Mouse (Mus musculus) liver, embryonic 16.5 days (tissue): ENCODE results near the gene Reep1. TPM values are rescaled to one million over a fixed set of nuclear protein-coding genes. Genes with fewer than 3 reads are reported as not detected.
A peak's percentile ranks its signal among the peaks of the same experiment; 100 is the strongest.

Source experiments
- ATAC-seq: fragments of 200-750 bp; cut with Nextera tagmentation; 2 replicates; pipeline ENCODE4 v1.8.0; 2017; ENCODE audit warnings: low read depth, mild to moderate bottlenecking, moderate number of reproducible peaks, moderate library complexity
- H3K27ac ChIP-seq: fragments of 300-500 bp; sonication (generic); 2 replicates; pipeline ENCODE4 v1.5.1; 2014; ENCODE audit warnings: mild to moderate bottlenecking, low read length
- H3K27me3 ChIP-seq: fragments of 300-500 bp; sonication (generic); 2 replicates; pipeline ENCODE4 v1.6.1; 2014; ENCODE audit warnings: low read depth, low read length, mixed read lengths; ENCODE audit not compliant: control insufficient read depth, insufficient read depth
- H3K36me3 ChIP-seq: fragments of 300-500 bp; sonication (generic); 2 replicates; pipeline ENCODE4 v1.6.1; 2014; ENCODE audit warnings: mild to moderate bottlenecking; ENCODE audit not compliant: control insufficient read depth, insufficient read depth
- H3K4me1 ChIP-seq: fragments of 300-500 bp; sonication (generic); 2 replicates; pipeline ENCODE4 v1.6.1; 2014; ENCODE audit warnings: low read depth, low read length, mixed read lengths; ENCODE audit not compliant: control insufficient read depth
- H3K4me2 ChIP-seq: fragments of 300-500 bp; sonication (generic); 2 replicates; pipeline ENCODE4 v1.6.1; 2014; ENCODE audit warnings: low read depth, low read length, mixed read lengths
- H3K4me3 ChIP-seq: fragments of 300-500 bp; sonication (generic); 2 replicates; pipeline ENCODE4 v1.5.1; 2014; ENCODE audit warnings: low read depth, mild to moderate bottlenecking, low read length
- H3K9ac ChIP-seq: fragments of 300-500 bp; sonication (generic); 2 replicates; pipeline ENCODE4 v1.6.1; 2014; ENCODE audit warnings: low read depth, low read length
- H3K9me3 ChIP-seq: fragments of 300-500 bp; sonication (generic); replicated peaks from 2 replicates; pipeline ENCODE4 v1.6.1; 2016; ENCODE audit warnings: low read length; ENCODE audit not compliant: control insufficient read depth
- WGBS: fragments of 180-500 bp; shearing (Covaris S2); extraction: QIAGEN DNeasy Blood & Tissue Kit; methylation state at CpG from one replicate; pipeline ENCODE4 v1.1.7; 2014; ENCODE audit not compliant: insufficient replicate concordance; 5-methylcytosine and 5-hydroxymethylcytosine counted together
- polyA plus RNA-seq: library from polyadenylated mRNA; unstranded; fragments of >200 nt; fragmentation: Nextera tagmentation; extraction: Ambion mirVana; gene quantifications from 2 replicates; pipeline ENCODE4 v1.2.1, GENCODE M21; 2015

The Reep1 gene
- polyA plus RNA-seq, 1 experiment from 2014 or later = 3.4 TPM

- Histone ChIP-seq H3K4me3 (no peak overlapping the region), H3K9me3 (no peaks in the 10 kb centered on the region), H3K9ac (no peak overlapping the region), H3K36me3 (no peaks in the 10 kb centered on the region), H3K4me2 (no peak overlapping the region), H3K27ac (no peak overlapping the region), H3K27me3 (no peaks in the 10 kb centered on the region), H3K4me1 (no peaks in the 10 kb centered on the region)
- no peak for ATAC-seq
- WGBS = 72% methylated on average over 7 of the region's 7 CpGs
These were observed 19.3 kb downstream of the Reep1 start for GRCm38 (mm10) chr6:71726710-71727109.

DNA sequence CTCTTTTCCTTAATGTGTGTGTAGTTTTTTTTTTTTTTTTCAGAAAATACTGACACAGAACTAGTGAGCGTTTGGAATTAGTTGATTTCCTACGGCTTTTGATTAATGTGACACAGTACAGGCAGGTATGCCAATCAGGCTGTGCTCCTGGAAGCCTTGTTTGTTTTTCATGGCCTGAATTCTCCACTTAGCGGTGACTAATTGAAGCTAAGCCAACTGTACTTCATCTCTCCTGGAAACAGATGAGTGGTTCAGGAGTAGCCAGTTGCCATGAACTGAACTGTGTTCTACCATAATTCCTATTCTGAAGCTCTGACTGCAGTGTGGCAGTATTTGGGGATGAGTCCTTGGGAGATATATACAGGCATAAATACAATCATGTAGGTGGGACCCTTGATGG, 20.9 kb downstream of the Reep1 start:
- H3K4me1 ChIP-seq = no peaks in the 10 kb centered on the region
- no peak overlapping the region for H3K4me2 ChIP-seq
- ATAC-seq = no peak
- 74% methylated on average over 3 of the region's 3 CpGs for WGBS
- H3K9ac ChIP-seq = no peak overlapping the region
- H3K27me3 ChIP-seq = no peaks in the 10 kb centered on the region
- no peak overlapping the region for H3K27ac ChIP-seq
- H3K36me3 ChIP-seq = no peaks in the 10 kb centered on the region
- no peak overlapping the region for H3K4me3 ChIP-seq
- no peaks in the 10 kb centered on the region for H3K9me3 ChIP-seq

- no peaks in the 10 kb centered on the region; the same call in 1 of the 2 replicates for H3K4me1 ChIP-seq
- WGBS = 30% methylated on average over 4 of the region's 4 CpGs
- H3K9ac ChIP-seq = no peak overlapping the region
- no peak overlapping the region for H3K4me3 ChIP-seq
- peak; percentile 34 for ATAC-seq
- no peaks in the 10 kb centered on the region for H3K27me3 ChIP-seq
- no peak overlapping the region for H3K4me2 ChIP-seq
- no peaks in the 10 kb centered on the region for H3K36me3 ChIP-seq
- H3K9me3 ChIP-seq = no peaks in the 10 kb centered on the region
- H3K27ac ChIP-seq = no peak overlapping the region
These were observed 27.7 kb downstream of the Reep1 start for GRCm38 (mm10) chr6:71734910-71735599.

DNA sequence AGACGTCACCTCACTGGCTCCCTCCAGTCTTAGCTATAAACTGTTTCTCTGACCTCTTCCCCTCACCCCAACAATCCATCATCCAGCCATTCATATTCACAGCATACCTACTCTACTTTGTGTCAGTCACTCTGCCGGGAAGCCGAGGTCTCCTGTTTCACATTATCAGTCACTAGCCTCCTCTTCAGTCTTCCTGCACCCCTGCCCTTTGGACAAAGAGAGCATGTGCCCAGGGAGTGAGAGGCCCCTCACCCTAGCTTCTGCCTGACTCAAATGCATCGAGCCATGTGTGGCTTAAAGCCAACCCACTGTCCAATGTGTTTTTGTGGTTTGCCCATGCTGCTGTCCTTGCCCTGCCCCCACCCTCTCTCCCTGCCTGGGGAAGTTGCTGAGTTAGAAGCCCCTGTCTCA, 28.2 kb downstream of the Reep1 start:
- Histone ChIP-seq H3K4me3 (no peak overlapping the region), H3K27ac (no peak overlapping the region), H3K9ac (no peak overlapping the region), H3K27me3 (no peaks in the 10 kb centered on the region), H3K9me3 (no peaks in the 10 kb centered on the region), H3K4me1 (no peaks in the 10 kb centered on the region; the same call in 1 of the 2 replicates), H3K36me3 (no peaks in the 10 kb centered on the region), H3K4me2 (no peak overlapping the region)
- WGBS = 14% methylated on average over 4 of the region's 4 CpGs
- peak; percentile 65 for ATAC-seq

DNA sequence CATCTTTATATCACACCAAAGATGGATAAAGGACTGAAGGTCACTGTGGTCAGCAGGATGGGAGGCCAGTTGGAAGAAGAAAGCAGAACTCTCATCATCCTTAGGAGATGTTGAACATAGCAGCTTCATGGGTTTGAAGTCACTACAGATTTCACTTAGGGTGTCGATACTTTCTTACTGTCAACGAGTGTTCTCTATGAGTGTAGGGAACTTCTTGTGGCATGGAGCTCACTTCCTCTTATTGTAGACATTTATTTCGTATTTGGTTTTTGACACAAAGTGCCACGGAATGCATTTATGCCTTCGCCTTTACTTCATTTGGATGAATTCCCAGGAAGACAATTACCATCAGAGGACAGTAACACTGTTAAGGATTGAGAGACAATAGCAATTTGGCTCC, 28.7 kb downstream of the Reep1 start:
- H3K9me3 ChIP-seq = no peaks in the 10 kb centered on the region
- no peaks in the 10 kb centered on the region for H3K36me3 ChIP-seq
- 42% methylated on average over 5 of the region's 5 CpGs for WGBS
- no peaks in the 10 kb centered on the region for H3K27me3 ChIP-seq
- no peak overlapping the region for H3K4me2 ChIP-seq
- no peak overlapping the region for H3K4me3 ChIP-seq
- no peak for ATAC-seq
- H3K27ac ChIP-seq = no peak overlapping the region
- no peak overlapping the region for H3K9ac ChIP-seq
- no peaks in the 10 kb centered on the region; the same call in 1 of the 2 replicates for H3K4me1 ChIP-seq

DNA sequence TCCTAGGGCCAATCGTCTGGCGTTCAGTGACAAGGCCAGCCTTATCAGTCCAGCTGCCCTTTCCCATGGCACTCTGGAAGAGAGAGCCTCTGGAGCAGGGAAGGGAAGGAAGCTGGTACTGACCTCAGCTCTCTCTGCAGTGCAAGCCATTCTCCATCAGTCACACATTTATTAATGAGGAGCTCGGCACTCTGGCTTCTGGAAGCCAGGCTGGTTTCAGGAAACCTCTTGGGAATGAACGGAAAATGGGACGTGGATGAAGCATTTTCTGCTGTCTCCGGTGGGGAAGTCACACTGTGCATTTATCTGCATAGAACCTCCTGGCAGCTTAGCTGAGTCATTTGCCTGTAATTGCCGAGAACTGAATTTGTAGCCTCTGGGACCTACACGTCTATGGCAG, 29.8 kb downstream of the Reep1 start:
- no peak overlapping the region for H3K27ac ChIP-seq
- H3K4me3 ChIP-seq = no peak overlapping the region
- no peaks in the 10 kb centered on the region for H3K9me3 ChIP-seq
- peak; percentile 43; the same call in 1 of the 2 replicates for ATAC-seq
- no peak overlapping the region for H3K9ac ChIP-seq
- no peaks in the 10 kb centered on the region for H3K36me3 ChIP-seq
- 46% methylated on average over 8 of the region's 8 CpGs for WGBS
- H3K27me3 ChIP-seq = no peaks in the 10 kb centered on the region
- no peaks in the 10 kb centered on the region; the same call in 1 of the 2 replicates for H3K4me1 ChIP-seq
- no peak overlapping the region for H3K4me2 ChIP-seq

DNA sequence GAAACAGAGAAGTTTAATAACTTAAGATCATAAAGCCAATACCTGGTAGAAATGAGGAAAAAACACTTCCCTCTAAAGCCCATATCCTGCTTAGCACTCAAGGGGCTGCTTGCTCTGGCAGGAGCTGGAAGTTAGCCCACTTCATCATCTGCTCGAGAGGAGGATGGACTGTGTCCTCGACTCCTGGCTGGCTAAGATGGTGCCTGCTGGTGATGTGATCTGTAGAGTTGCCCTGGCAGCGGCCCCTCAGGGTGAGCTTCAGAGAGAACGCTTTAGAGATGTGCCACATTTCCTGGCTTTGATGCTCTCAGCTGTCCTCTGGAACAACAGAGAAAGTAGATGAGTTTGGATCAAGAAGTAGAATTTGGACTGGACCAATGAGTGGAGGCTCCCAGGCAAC, 31.2 kb downstream of the Reep1 start:
- Histone ChIP-seq H3K9ac (no peak overlapping the region), H3K9me3 (no peaks in the 10 kb centered on the region), H3K36me3 (no peaks in the 10 kb centered on the region), H3K4me3 (no peak overlapping the region), H3K27ac (no peak overlapping the region), H3K4me2 (no peak overlapping the region), H3K4me1 (no peaks in the 10 kb centered on the region; the same call in 1 of the 2 replicates), H3K27me3 (no peaks in the 10 kb centered on the region)
- no peak for ATAC-seq
- WGBS = 50% methylated on average over 4 of the region's 4 CpGs

DNA sequence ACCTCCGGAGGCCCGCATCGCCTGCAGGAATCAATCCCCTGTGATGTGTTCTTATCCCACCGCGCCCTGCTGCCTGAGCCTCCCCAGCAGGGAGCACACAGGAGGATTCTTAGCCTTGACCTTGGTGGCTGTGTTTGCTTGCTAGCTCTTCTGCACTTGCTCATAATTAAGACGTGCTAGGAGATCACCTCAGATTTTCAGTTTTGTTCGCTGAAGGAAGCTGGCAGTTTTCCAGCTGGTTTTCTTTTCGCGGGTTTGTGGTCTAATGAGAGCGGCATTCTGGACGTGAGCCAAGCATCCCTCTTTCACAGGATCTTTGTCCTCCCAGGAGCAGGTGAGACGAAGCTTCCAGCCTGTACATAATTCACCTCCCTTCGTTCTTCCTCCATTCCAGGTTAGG, 33.6 kb downstream of the Reep1 start:
- no peak overlapping the region for H3K4me3 ChIP-seq
- no peaks in the 10 kb centered on the region; the same call in 1 of the 2 replicates for H3K4me1 ChIP-seq
- no peaks in the 10 kb centered on the region for H3K36me3 ChIP-seq
- no peak overlapping the region for H3K9ac ChIP-seq
- H3K27ac ChIP-seq = no peak overlapping the region
- no peak for ATAC-seq
- H3K27me3 ChIP-seq = no peaks in the 10 kb centered on the region
- 61% methylated on average over 13 of the region's 13 CpGs for WGBS
- no peak overlapping the region for H3K4me2 ChIP-seq
- no peaks in the 10 kb centered on the region for H3K9me3 ChIP-seq

DNA sequence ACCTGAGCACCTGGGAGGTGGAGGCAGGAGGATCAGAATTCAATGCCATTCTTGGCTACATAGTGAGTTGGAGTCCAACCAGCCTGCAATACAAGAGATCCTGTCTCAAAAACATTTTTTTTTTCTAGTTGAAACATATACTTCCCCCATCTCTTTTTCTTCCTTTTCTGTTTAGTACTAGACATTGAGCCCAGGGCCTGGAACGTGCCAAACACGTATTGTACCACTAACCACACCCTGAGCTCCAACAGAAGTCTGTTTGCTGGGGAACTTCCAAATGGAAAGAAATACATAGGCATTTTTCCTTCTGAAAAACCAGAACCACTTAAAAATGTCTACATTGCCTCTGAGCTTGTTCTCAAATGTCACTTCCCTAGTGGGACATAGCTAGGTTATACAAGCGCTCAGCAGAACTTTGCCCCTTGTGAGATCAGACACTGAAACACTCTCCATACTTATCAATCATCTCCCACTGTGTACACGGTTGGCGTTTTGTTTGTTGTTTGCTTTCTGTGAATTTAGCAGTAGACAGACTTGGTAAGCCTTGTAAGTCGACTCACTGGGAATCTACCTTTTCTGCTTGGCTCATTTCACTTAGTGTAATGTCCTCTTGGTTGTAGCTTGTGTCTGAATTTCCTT, 34.8 kb downstream of the Reep1 start:
- no peak overlapping the region for H3K4me3 ChIP-seq
- no peak overlapping the region for H3K27ac ChIP-seq
- no peak overlapping the region for H3K9ac ChIP-seq
- H3K36me3 ChIP-seq = no peaks in the 10 kb centered on the region
- no peaks in the 10 kb centered on the region for H3K9me3 ChIP-seq
- 45% methylated on average over 6 of the region's 6 CpGs for WGBS
- H3K4me2 ChIP-seq = no peak overlapping the region
- no peaks in the 10 kb centered on the region for H3K27me3 ChIP-seq
- ATAC-seq = peak; percentile 61; the same call in 1 of the 2 replicates
- no peaks in the 10 kb centered on the region for H3K4me1 ChIP-seq
